Mouse (Mus musculus) MEL (cell line): ENCODE measurements at regions not wholly inside any gene's neighbourhood (a gene's known extent, or its start where the extent isn't known, plus 50 kb on each side); places are given as distances from the start of the nearest gene placed in this dataset.

ENCODE experiments used
- DNase-seq: peaks from one replicate; pipeline ENCODE4 v3.0.0; 2011; ENCODE audit warnings: low read depth, low spot score
- H3K27ac ChIP-seq: 2 replicates; pipeline ENCODE4 v1.5.1; 2012; ENCODE audit warnings: low read depth, mild to moderate bottlenecking, control low read depth, low read length, moderate library complexity; ENCODE audit not compliant: control insufficient read depth
- H3K27me3 ChIP-seq, 2 experiments: fragments of 150-350 bp in 1 of 2; sonication (generic) in 1 of 2; 2 replicates each; pipeline ENCODE4 v1.6.1; 2012; ENCODE audit warnings: low read length in 2 of 2, mild to moderate bottlenecking in 2 of 2, improper control_type of control experiment in 1 of 2, moderate library complexity in 1 of 2; ENCODE audit not compliant: insufficient read depth in 2 of 2, control insufficient read depth in 1 of 2
- H3K36me3 ChIP-seq, 2 experiments: 2 replicates each; pipeline ENCODE4 v1.6.1; 2012 to 2014; ENCODE audit warnings: low read length in 2 of 2, improper control_type of control experiment in 1 of 2, inconsistent platforms in 1 of 2, mild to moderate bottlenecking in 1 of 2; ENCODE audit not compliant: insufficient read depth in 2 of 2, control insufficient read depth in 1 of 2
- H3K4me1 ChIP-seq, 2 experiments: fragments of 150-350 bp in 1 of 2; sonication (generic) in 1 of 2; 2 replicates each; pipeline ENCODE4 v1.6.1; 2012; ENCODE audit warnings: low read length in 2 of 2, improper control_type of control experiment in 1 of 2, mild to moderate bottlenecking in 1 of 2; ENCODE audit not compliant: insufficient read depth in 2 of 2, control insufficient read depth in 1 of 2
- H3K4me3 ChIP-seq, 2 experiments: fragments of 150-350 bp in 1 of 2; sonication (generic) in 1 of 2; 2 replicates each; pipeline ENCODE4 v1.5.1; 2012; ENCODE audit warnings: low read depth in 2 of 2, low read length in 2 of 2, mild to moderate bottlenecking in 2 of 2, moderate library complexity in 2 of 2, control low read depth in 1 of 2, improper control_type of control experiment in 1 of 2; ENCODE audit not compliant: control insufficient read depth in 1 of 2, insufficient read depth in 1 of 2
- H3K79me2 ChIP-seq: 2 replicates; pipeline ENCODE4 v1.6.1; 2012; ENCODE audit warnings: mild to moderate bottlenecking, low read length, moderate library complexity; ENCODE audit not compliant: control insufficient read depth, poor library complexity, insufficient read depth
- H3K9ac ChIP-seq: 2 replicates; pipeline ENCODE4 v1.6.1; 2012; ENCODE audit warnings: low read depth, mild to moderate bottlenecking, control low read depth, low read length, moderate library complexity; ENCODE audit not compliant: control insufficient read depth, poor library complexity, severe bottlenecking
- H3K9me3 ChIP-seq: fragments of 150-350 bp; sonication (generic); replicated peaks from 2 replicates; pipeline ENCODE4 v1.6.1; 2012; ENCODE audit warnings: mild to moderate bottlenecking, low read length, improper control_type of control experiment, moderate library complexity; ENCODE audit not compliant: insufficient read depth
- BHLHE40 ChIP-seq: IDR thresholded peaks from 2 replicates; pipeline ENCODE4 v1.6.1; 2012; ENCODE audit warnings: low read depth, mild to moderate bottlenecking, inconsistent platforms, low read length, improper control_type of control experiment, borderline replicate concordance
- CHD2 ChIP-seq: IDR thresholded peaks from 2 replicates; pipeline ENCODE4 v1.6.1; 2011; ENCODE audit warnings: low read length, improper control_type of control experiment
- CTCF ChIP-seq, 3 experiments: IDR thresholded peaks in 2 of 3; conservative IDR thresholded peaks in 1 of 3; 2 replicates each; pipeline ENCODE4 v1.5.1; 2011 to 2012; ENCODE audit warnings: low read length in 3 of 3, low read depth in 2 of 3, mild to moderate bottlenecking in 2 of 3, improper control_type of control experiment in 1 of 3, inconsistent platforms in 1 of 3, mixed read lengths in 1 of 3, moderate library complexity in 1 of 3; ENCODE audit not compliant: control insufficient read depth in 1 of 3, insufficient read depth in 1 of 3, poor library complexity in 1 of 3, severe bottlenecking in 1 of 3
- E2F4 ChIP-seq: IDR thresholded peaks from 2 replicates; pipeline ENCODE4 v1.6.1; 2011; ENCODE audit warnings: low read depth, low read length, improper control_type of control experiment, borderline replicate concordance
- HCFC1 ChIP-seq: IDR thresholded peaks from 2 replicates; pipeline ENCODE4 v1.6.1; 2012; ENCODE audit warnings: low read depth, mild to moderate bottlenecking, inconsistent platforms, low read length, improper control_type of control experiment, moderate library complexity
- JUND ChIP-seq: IDR thresholded peaks from 2 replicates; pipeline ENCODE4 v1.6.1; 2011; ENCODE audit warnings: low read depth, mild to moderate bottlenecking, improper control_type of control experiment, low read length
- MAX ChIP-seq: IDR thresholded peaks from 2 replicates; pipeline ENCODE4 v1.6.1; 2011; ENCODE audit warnings: low read length, improper control_type of control experiment
- MEF2A ChIP-seq: IDR thresholded peaks from 2 replicates; pipeline ENCODE4 v1.6.1; 2014; ENCODE audit warnings: low read depth, mild to moderate bottlenecking, inconsistent platforms, low read length, improper control_type of control experiment; ENCODE audit not compliant: poor library complexity, insufficient replicate concordance, severe bottlenecking; ENCODE audit errors: extremely low read depth
- MYB ChIP-seq: IDR thresholded peaks from 2 replicates; pipeline ENCODE4 v1.6.1; 2011; ENCODE audit warnings: mild to moderate bottlenecking, low read depth, low read length, improper control_type of control experiment
- NRF1 ChIP-seq: IDR thresholded peaks from 2 replicates; pipeline ENCODE4 v1.6.1; 2014; ENCODE audit warnings: low read depth, mild to moderate bottlenecking, inconsistent platforms, low read length, improper control_type of control experiment, moderate library complexity; ENCODE audit not compliant: poor library complexity, insufficient read depth, severe bottlenecking
- POLR2A ChIP-seq, 2 experiments: IDR thresholded peaks; 2 replicates each; pipeline ENCODE4 v1.6.1; 2011 to 2012; ENCODE audit warnings: low read length in 2 of 2, mild to moderate bottlenecking in 2 of 2, control low read depth in 1 of 2, improper control_type of control experiment in 1 of 2, low read depth in 1 of 2, moderate library complexity in 1 of 2; ENCODE audit not compliant: control insufficient read depth in 1 of 2, insufficient read depth in 1 of 2, poor library complexity in 1 of 2
- POLR2AphosphoS5 ChIP-seq: IDR thresholded peaks from 2 replicates; pipeline ENCODE4 v1.6.1; 2012; ENCODE audit warnings: low read depth, borderline replicate concordance, mild to moderate bottlenecking, inconsistent platforms, low read length, moderate library complexity, mixed read lengths
- TAL1 ChIP-seq: IDR thresholded peaks from 2 replicates; pipeline ENCODE4 v1.6.1; 2012; ENCODE audit warnings: mild to moderate bottlenecking, inconsistent platforms, low read length, moderate library complexity, mixed read lengths
- TBP ChIP-seq: IDR thresholded peaks from 2 replicates; pipeline ENCODE4 v1.8.0; 2011; ENCODE audit warnings: low read depth, low read length, improper control_type of control experiment
- TCF12 ChIP-seq: IDR thresholded peaks from 2 replicates; pipeline ENCODE4 v1.6.1; 2014; ENCODE audit warnings: low read depth, mild to moderate bottlenecking, inconsistent platforms, low read length, improper control_type of control experiment, moderate library complexity
- USF1 ChIP-seq: IDR thresholded peaks from 2 replicates; pipeline ENCODE4 v1.6.1; 2014; ENCODE audit warnings: low read depth, mild to moderate bottlenecking, inconsistent platforms, low read length, improper control_type of control experiment, moderate library complexity
- USF2 ChIP-seq, 2 experiments: IDR thresholded peaks; 2 replicates each; pipeline ENCODE4 v1.6.1; 2011 to 2012; ENCODE audit warnings: improper control_type of control experiment in 2 of 2, low read length in 2 of 2, borderline replicate concordance in 1 of 2, inconsistent platforms in 1 of 2, low read depth in 1 of 2, mild to moderate bottlenecking in 1 of 2; ENCODE audit not compliant: insufficient read depth in 1 of 2
- ZC3H11A ChIP-seq: IDR thresholded peaks from 2 replicates; pipeline ENCODE4 v1.6.1; 2012; ENCODE audit warnings: low read depth, mild to moderate bottlenecking, inconsistent platforms, low read length, improper control_type of control experiment
- ZKSCAN1 ChIP-seq: IDR thresholded peaks from 2 replicates; pipeline ENCODE4 v1.6.1; 2012; ENCODE audit warnings: low read depth, mild to moderate bottlenecking, inconsistent platforms, low read length, improper control_type of control experiment, moderate library complexity
- ZMIZ1 ChIP-seq: IDR thresholded peaks from 2 replicates; pipeline ENCODE4 v1.6.1; 2012; ENCODE audit warnings: low read depth, mild to moderate bottlenecking, inconsistent platforms, low read length, improper control_type of control experiment, moderate library complexity

- H3K9ac ChIP-seq = no peak overlapping the region
- TF ChIP-seq BHLHE40 (no peak), TAL1 (no peak)
- no peak overlapping the region for H3K27ac ChIP-seq
- H3K27me3 ChIP-seq = no peaks in the 10 kb centered on the region; a peak in 3 of 4 replicates
- no peaks in the 10 kb centered on the region for H3K79me2 ChIP-seq
- no peak for DNase-seq
- H3K36me3 ChIP-seq = no peaks in the 10 kb centered on the region; a peak in 1 of 4 replicates
- H3K4me3 ChIP-seq = no peak overlapping the region
- H3K4me1 ChIP-seq = peaks cover 0 to 5% of the 10 kb centered on the region in 2 experiments; a peak in 2 of 4 replicates
- H3K9me3 ChIP-seq = no peaks in the 10 kb centered on the region
Measured at GRCm38 (mm10) chr11:19834561-19834960, 89.6 kb upstream of the Spred2 start.

- H3K4me3 ChIP-seq = no peak overlapping the region
- H3K27me3 ChIP-seq = no peaks in the 10 kb centered on the region; a peak in 3 of 4 replicates
- peaks cover 0 to 3% of the 10 kb centered on the region in 2 experiments; a peak in 2 of 4 replicates for H3K4me1 ChIP-seq
- no peaks in the 10 kb centered on the region for H3K9me3 ChIP-seq
- TF ChIP-seq POLR2A (IDR thresholded peaks at IDR 0.05; ENCODE audit: control insufficient read depth in 1 of 2, insufficient read depth in 1 of 2, low read depth in 1 of 2, low read length in 2 of 2, poor library complexity in 1 of 2) = no peak
- TF ChIP-seq CHD2 = no peak
- no peak for TF ChIP-seq E2F4
- no peak for TF ChIP-seq ZKSCAN1
- TF ChIP-seq MEF2A = no peak
- no peak for TF ChIP-seq TBP
- no peak for TF ChIP-seq HCFC1
- TF ChIP-seq NRF1 = no peak
- no peak for TF ChIP-seq ZC3H11A
- no peak for TF ChIP-seq BHLHE40
- no peak for TF ChIP-seq POLR2AphosphoS5
- no peak for TF ChIP-seq TCF12
- no peak for TF ChIP-seq USF2 (IDR thresholded peaks at IDR 0.05; ENCODE audit: borderline replicate concordance in 1 of 2, insufficient read depth in 1 of 2, low read depth in 1 of 2, low read length in 2 of 2)
- no peak for TF ChIP-seq ZMIZ1
- no peak for TF ChIP-seq JUND
- TF ChIP-seq USF1 = no peak
- TF ChIP-seq CTCF (IDR thresholded peaks at IDR 0.05 in 2 of 3, conservative IDR thresholded peaks at IDR 0.05 in 1 of 3; ENCODE audit: control insufficient read depth in 1 of 3, insufficient read depth in 1 of 3, low read depth in 2 of 3, low read length in 3 of 3, poor library complexity in 1 of 3, severe bottlenecking in 1 of 3) = no peak; a peak in 1 of 6 replicates
- no peak for TF ChIP-seq MYB
- TF ChIP-seq MAX = no peak
- H3K79me2 ChIP-seq = no peaks in the 10 kb centered on the region
- H3K36me3 ChIP-seq = no peaks in the 10 kb centered on the region; a peak in 1 of 4 replicates
- no peak for DNase-seq
- H3K9ac ChIP-seq = no peak overlapping the region
- no peak overlapping the region for H3K27ac ChIP-seq
Measured at GRCm38 (mm10) chr11:19835221-19835745, 88.9 kb upstream of the Spred2 start.
